Mouse (Mus musculus) heart, adult 11 months (tissue): ENCODE measurements around the gene Gm39566.
"Not testable (repeated sequence)": the region's sequence is repeated elsewhere in the genome, so short reads cannot be mapped to it uniquely, and the experiment has no call there.

Source experiments
- DNase-seq: peaks from one replicate; pipeline ENCODE4 v3.0.0; 2022

Gene Gm39566

GRCm38 (mm10) chr11:69815155-69815554 is at the start of gene Gm39566:
Gene Gm39566 (minus strand): TSS chr11:69815298.
- DNase-seq: no peak

GRCm38 (mm10) chr11:69864138-69864860 is 49.2 kb upstream of the Gm39566 start:
- peak; percentile 78 for DNase-seq

GRCm38 (mm10) chr11:69863729-69864128 is 48.6 kb upstream of the Gm39566 start:
- DNase-seq: not testable (repeated sequence)

DNA sequence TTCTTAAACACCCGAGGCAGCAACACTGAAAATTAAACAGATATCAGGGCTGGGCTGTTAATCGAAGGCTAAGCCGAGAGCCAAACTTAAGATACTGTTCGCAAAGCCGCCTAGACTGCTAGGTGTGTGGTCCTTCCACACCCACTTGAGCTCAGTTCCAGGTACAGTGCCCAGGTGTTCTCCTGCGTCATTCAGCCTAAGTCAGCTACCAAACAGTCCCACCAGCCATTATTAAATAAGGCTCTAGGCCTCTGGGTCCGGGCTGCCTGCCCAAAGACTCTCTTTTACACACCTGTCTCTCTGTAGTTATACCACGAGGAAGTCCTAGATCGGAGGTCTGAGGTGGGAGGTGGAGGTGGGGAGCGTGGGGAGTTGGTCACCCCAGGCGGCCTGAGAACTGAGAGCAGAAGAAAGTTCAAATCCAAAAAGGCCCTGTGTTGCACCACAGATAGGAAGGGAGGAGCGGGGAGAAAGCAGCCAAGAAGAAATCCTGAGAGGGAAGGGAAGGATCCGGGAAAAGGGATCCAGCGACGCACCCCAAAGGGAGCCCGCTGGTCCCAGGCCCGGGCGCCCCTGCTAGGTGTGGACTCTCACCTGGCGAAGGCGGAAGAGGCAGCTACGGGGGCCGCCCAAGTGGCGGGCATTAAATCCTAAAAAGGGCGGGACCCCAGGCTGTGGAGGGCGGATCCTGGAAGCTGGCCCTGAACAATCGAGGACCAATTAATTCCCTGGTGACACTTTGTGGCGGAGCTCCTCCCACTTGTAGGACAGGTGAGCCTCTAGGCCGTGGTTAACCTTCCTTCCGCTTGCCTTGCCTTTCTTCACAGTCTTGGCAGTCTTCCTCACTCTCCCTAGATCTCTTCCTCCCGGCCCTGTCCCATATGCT is 43.3 kb upstream of the Gm39566 start, which contains the start of gene Tnk1:
TSS of gene Tnk1 (minus strand) at position 618 of the 886 bp plus-strand sequence.
- DNase-seq: peak; percentile 87

DNA sequence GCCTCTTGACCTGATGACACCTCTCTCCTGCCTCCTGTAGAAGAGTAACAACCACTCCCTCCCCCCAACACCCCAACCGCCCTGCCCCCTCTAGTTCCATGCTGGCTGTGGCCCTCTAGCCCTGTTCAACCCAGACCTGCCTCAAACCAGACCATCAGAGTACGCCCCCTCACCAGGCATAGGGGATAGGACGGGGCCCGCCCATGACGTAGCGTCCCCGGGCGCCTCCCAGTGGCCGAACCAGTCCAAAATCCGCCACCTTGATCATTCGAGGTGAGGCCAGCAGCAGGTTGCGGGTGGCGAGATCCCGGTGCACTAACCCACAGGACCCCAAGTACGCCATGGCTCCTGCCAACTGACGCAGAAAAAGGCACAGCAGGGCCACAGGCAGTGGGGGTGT is 40.2 kb upstream of the Gm39566 start:
- peak; percentile 94 for DNase-seq

- peak; percentile 93 for DNase-seq
These were observed 39.6 kb upstream of the Gm39566 start for GRCm38 (mm10) chr11:69854680-69855079.

GRCm38 (mm10) chr11:69853994-69854393 is 38.9 kb upstream of the Gm39566 start:
- peak; percentile 93 for DNase-seq

DNA sequence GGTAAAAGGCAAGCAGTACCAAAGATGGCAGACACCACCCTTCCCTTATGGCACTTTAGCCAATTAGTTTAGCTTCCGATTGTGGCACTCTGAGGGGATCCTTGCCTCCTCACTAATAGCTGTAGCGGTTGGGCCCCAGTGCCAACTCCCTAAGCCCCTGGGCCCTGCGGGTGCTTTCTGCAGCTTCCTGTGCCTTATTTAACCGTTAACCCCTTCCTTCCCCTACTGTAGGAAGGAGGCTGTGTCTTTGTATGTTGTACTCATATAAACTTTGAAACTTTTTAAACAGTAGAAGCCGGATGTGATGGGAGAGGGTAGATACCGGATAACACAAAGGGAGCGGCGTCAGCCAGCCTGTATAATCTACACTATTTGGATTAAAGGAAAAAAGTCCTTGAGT is 35.7 kb upstream of the Gm39566 start:
- DNase-seq: no peak

GRCm38 (mm10) chr11:69849884-69850283 is 34.8 kb upstream of the Gm39566 start:
- no peak for DNase-seq

- DNase-seq: peak; percentile 96
These were observed 34.0 kb upstream of the Gm39566 start for GRCm38 (mm10) chr11:69849128-69849527.

DNA sequence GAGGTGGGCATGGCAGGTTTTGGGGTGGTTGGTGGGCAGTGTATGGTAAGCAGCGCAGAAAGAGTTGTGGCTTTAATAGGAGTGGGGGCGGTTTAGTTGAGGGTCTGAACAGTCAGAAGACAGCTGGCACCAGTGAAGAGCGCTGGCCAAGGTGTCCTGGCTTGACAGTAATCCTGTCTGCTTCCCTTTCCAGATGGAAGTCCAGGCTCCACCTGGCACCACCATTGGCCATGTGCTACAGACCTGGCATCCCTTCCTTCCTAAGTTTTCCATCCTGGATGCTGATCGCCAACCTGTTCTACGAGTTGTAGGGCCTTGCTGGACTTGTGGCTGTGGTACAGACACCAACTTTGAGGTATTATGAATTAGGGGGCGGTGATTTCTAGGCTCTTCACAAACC is 32.9 kb upstream of the Gm39566 start:
- no peak for DNase-seq

DNA sequence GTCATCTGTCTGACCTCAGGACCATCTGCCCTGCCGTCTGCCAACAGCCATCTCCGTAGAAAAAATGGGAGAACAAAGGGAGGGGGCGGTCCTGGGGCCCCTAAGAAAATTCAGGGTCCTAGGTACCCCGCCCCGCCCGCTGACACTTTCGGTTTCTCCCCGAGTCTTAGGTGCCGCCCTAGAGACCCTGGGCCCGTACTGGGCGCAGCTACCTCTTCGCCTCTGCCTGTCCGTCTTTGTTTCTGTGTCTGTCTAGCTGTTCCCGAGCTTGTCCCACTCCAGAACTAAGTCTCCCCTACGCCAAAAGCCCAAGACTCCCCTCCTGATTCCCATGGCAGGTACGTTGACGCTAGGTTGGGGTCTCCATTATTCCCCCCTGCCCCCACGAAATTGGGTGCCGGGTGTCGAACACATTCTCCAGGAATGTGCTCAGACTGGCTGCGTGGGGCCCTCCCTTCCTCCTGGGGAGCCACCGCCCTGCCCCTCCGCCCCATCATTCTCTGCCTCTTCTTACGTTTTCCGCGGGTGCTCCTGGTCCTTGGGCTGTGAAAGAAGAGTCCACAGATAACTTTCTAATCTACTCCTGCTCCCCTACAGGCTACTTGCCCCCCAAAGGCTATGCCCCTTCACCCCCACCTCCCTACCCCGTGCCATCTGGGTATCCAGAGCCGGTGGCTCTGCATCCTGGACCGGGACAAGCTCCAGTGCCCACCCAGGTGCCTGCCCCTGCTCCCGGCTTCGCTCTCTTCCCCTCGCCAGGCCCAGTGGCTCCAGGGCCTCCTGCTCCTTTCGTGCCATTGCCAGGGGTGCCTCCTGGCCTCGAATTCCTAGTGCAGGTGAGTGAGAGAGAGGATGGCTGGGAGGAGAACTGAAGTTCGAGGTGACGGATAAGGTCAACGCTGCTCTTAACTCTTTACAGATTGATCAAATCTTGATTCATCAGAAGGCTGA is 31.9 kb upstream of the Gm39566 start:
- DNase-seq: peak; percentile 97

DNA sequence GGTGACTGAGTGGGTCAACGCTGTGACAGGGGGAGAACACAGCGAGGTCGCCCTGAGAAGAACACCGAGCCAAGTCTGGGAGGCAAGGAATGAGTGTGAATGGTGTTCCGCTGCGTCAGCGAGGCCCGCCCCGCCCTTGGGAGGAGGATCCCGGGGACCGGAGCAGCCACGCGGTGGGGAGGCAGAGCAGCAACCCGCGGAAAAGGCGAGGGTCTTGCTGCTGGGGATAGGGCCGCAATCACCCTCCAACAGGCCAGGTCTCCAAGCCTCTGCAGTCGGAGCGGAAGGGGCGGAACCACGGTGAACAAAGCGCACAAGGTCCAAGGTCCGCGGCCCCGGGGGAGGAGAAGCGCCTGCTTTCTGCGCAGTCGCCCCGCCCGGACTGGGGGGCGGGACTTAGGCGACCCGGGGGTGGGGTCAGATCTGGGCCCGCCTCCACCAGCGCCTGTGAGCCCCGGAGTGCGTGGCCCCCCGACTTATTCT is 31.1 kb upstream of the Gm39566 start, which contains the start of gene Plscr3:
TSS of gene Plscr3 (plus strand) at position 179 of the 483 bp plus-strand sequence.
- peak; percentile 99 for DNase-seq

DNA sequence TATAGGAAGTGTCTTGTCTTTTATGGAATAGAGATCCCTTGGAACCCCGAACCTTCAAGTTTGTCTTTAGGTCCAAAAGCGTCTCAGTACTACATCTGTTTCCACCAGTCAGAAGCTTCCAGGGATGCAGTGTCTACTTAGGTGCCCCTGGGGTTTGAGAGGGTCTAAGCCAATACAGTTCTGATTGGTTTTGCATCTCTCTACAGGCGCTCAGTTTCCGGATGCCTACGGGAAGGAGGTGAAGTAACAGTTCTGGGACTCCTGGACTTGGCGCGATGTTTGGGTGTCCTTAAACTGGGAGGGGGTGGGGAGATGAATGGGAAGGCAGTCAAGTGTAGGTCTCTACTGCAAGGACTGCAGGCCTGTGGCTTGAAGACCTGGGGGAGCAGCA is 23.6 kb upstream of the Gm39566 start:
- no peak for DNase-seq

DNA sequence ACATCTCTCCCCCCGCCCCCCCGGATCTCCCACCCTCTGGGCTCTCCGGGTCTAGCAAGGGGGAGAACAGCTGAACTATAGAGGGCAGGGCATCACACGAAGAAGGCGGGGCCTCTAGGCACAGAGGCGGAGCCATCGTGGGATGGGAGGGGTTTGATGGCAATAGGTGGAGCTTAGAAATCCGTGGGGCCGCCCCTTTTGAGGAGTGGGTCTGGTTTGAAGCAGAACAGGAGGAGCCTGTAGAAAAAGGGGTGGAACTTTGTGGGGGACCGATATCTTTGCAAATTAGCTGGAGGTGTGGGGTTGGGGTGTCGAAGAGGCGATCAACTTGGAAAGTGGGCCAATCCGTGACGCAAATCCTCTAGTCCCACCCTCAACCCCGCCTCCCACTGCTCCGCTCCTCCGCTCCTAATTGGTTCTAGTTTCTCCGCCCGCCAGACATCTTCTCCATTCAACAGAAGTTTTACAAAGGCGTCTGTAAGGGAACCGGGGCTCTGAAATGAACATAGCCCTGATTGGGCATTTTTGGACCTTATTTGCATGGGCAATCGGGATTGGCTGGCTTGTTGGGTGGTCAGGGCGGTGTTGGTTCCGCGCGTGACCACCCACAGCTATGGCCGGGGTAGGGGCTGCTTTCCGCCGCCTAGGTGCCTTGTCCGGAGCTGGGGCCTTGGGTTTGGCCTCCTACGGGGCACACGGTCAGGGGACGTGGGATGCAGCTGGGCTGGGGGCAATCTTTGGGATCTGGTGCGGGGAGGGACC is 23.0 kb upstream of the Gm39566 start, which contains the start of gene Tmem256:
TSS of gene Tmem256 (plus strand) at position 563 of the 762 bp plus-strand sequence.
- peak; percentile 100 for DNase-seq

DNA sequence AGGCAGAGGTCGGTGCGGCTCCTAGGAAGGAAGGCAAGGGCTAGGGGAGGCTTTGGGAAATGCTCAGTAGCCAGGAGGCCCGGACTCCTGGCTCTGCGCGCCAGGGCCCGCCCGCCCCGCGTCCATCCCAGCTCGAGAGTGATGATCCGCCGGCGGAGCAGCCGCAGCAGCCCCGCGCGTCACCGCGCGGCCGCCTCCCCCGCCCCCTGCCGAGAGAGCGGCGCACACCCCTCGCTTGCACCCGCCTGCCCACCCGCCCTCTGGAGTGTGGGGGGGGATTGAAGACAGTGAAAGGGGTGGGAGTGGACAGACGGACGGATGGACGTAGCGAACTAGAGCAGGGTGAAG is 22.5 kb upstream of the Gm39566 start, which contains the start of gene Nlgn2:
TSS of gene Nlgn2 (minus strand) at position 181 of the 348 bp plus-strand sequence.
- no peak for DNase-seq

GRCm38 (mm10) chr11:69836703-69837576 is 21.8 kb upstream of the Gm39566 start:
- DNase-seq: peak; percentile 98

DNA sequence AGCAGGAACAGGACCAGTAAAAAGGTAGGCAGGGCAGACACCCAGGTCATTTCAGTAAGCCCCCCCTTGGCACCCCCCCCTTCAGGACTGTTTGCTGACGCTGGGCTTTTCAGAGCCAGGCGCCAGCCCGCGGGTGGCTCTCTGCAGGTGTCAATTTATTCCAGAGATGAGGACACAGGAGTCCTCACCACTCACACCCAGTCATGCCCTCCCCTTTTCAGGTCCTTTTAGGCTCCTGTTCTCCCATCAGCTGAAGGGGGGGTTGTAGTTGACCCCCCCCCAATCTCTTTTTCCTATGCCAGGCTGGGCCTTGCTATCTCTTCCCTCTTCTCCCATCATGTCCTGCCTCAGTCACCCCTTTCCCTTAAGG is 20.9 kb upstream of the Gm39566 start:
- no peak for DNase-seq

DNA sequence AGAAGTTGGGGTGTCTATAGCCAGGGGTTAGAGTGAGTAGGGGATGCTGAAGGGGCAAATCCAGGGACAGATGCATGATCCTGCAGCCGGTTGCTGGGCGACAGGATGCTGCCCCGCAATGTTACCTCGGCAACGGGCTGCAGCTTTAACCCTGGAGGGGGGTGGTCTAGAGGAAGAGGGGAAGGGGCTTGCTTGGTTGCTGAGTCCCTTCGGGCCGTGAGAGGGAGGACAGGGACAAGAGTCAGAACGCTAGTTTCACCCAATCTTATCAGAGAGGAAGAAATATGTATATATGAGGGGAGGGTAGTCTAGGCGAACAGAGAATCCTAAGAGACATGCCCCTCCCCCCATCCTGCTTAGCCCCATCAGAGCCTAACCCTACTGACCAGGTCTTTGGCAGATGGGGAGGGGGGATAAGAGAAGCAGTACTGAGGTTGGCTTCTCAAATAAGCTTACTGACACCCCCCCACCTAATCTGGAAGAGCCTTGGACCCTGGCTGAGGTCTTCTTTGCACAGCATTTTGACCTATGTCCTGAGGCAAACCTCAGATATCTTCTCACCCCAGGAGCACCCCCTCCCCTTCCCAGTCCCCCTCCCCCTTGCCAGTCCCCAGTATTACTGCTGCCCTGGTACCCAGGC is 20.3 kb upstream of the Gm39566 start:
- no peak for DNase-seq

DNA sequence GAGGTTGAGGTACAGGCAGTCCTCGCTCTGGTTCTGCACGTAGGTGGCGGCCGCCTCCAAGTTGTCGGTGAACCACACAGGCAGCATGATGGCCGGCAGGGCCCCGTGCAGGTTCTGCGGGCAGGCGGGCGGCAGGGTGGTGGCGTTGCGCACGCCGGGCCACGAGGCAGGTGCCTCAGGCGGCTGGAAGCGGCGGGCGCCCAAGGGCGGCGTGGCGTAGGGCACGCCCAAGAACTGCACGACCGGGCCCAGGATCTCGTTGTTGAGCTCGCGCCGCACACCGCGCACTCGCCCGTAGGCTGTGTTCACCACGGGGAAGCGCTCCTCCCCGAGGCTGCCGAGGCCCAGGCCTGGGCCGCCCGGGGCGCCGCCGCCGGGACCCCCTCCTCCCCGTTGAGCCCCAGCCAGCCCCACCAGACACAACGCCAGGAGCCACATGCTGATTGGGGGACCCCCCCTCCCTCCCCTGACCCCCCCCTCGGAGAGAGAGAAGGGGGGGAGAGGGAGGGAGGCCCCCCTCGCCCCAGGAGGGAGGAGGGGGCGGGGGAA is 19.0 kb upstream of the Gm39566 start:
- DNase-seq: no peak
